Mouse (Mus musculus) bone marrow, adult 2 months (tissue): ENCODE measurements around the gene Plpp4. TPM values are rescaled to one million over a fixed set of nuclear protein-coding genes. Genes with fewer than 3 reads are reported as not detected.

Experiments used
- H3K27ac ChIP-seq: fragments of 200-500 bp; 2 replicates; pipeline ENCODE4 v1.5.1; 2012; ENCODE audit warnings: low read depth, mild to moderate bottlenecking, control low read depth, inconsistent platforms, low read length; ENCODE audit not compliant: control insufficient read depth, poor library complexity, insufficient read depth
- H3K4me1 ChIP-seq: fragments of 200-500 bp; 2 replicates; pipeline ENCODE4 v1.6.1; 2011; ENCODE audit warnings: low read length; ENCODE audit not compliant: control insufficient read depth, insufficient read depth
- H3K4me3 ChIP-seq: fragments of 200-500 bp; replicated peaks from 2 replicates; pipeline ENCODE3; 2011; ENCODE audit warnings: mild to moderate bottlenecking, low read depth, low read length, control low read depth; ENCODE audit not compliant: control insufficient read depth
- CTCF ChIP-seq: fragments of 200-500 bp; IDR thresholded peaks from 2 replicates; pipeline ENCODE4 v1.5.1; 2011; ENCODE audit warnings: low read length, control low read depth; ENCODE audit not compliant: control insufficient read depth, insufficient read depth
- POLR2A ChIP-seq: fragments of 200-500 bp; IDR thresholded peaks from 2 replicates; pipeline ENCODE4 v1.6.1; 2011; ENCODE audit warnings: low read depth, mild to moderate bottlenecking, control low read depth, low read length, borderline replicate concordance; ENCODE audit not compliant: control insufficient read depth
- WGBS: fragments of 180-500 bp; shearing (Covaris S2); methylation state at CpG from one replicate; pipeline ENCODE4 v1.1.7; 2018; 5-methylcytosine and 5-hydroxymethylcytosine counted together
- polyA plus RNA-seq: library from polyadenylated mRNA; stranded (reverse); fragments of >200 nt; gene quantifications from 2 replicates; pipeline ENCODE4 v1.2.4, GENCODE M21; 2011; ENCODE audit warnings: low replicate concordance; ENCODE audit not compliant: missing spikeins, insufficient read depth, insufficient read length

Gene Plpp4
- polyA plus RNA-seq, 1 experiment, result not detected

GRCm38 (mm10) chr7:129312521-129312920 is 55.7 kb downstream of the Plpp4 start:
- Histone ChIP-seq H3K27ac (no peak overlapping the region), H3K4me1 (no peaks in the 10 kb centered on the region), H3K4me3 (no peak overlapping the region)
- 63% methylated on average over 6 of the region's 6 CpGs for WGBS
- TF ChIP-seq CTCF (no peak), POLR2A (no peak)

- H3K27ac ChIP-seq, result no peak overlapping the region
- no peaks in the 10 kb centered on the region for H3K4me1 ChIP-seq
- 83% methylated on average over 2 of the region's 2 CpGs for WGBS
- TF ChIP-seq POLR2A (no peak), CTCF (no peak)
- no peak overlapping the region for H3K4me3 ChIP-seq
Observed at GRCm38 (mm10) chr7:129313969-129314368, 57.1 kb downstream of the Plpp4 start.

GRCm38 (mm10) chr7:129340096-129340495 is 83.3 kb downstream of the Plpp4 start:
- no peaks in the 10 kb centered on the region for H3K4me1 ChIP-seq
- WGBS, result 92% methylated on average over 3 of the region's 3 CpGs
- no peak overlapping the region for H3K27ac ChIP-seq
- TF ChIP-seq CTCF, result no peak
- no peak for TF ChIP-seq POLR2A
- H3K4me3 ChIP-seq, result no peak overlapping the region

GRCm38 (mm10) chr7:129355561-129355960 is 98.7 kb downstream of the Plpp4 start:
- no peak for TF ChIP-seq CTCF
- no peak overlapping the region for H3K27ac ChIP-seq
- WGBS, result 76% methylated on average over 2 of the region's 2 CpGs
- no peak overlapping the region for H3K4me3 ChIP-seq
- no peaks in the 10 kb centered on the region for H3K4me1 ChIP-seq

- Histone ChIP-seq H3K4me3 (no peak overlapping the region), H3K27ac (no peak overlapping the region), H3K4me1 (no peaks in the 10 kb centered on the region)
- TF ChIP-seq CTCF, result no peak
- WGBS, result 78% methylated on average over 1 of the region's 1 CpGs
Observed at GRCm38 (mm10) chr7:129375306-129375705, 118.5 kb downstream of the Plpp4 start.

GRCm38 (mm10) chr7:129385149-129385548 is 128.3 kb downstream of the Plpp4 start:
- Histone ChIP-seq H3K27ac (no peak overlapping the region), H3K4me3 (no peak overlapping the region), H3K4me1 (no peaks in the 10 kb centered on the region)
- 44% methylated on average over 3 of the region's 3 CpGs for WGBS
- no peak for TF ChIP-seq CTCF
- TF ChIP-seq POLR2A, result no peak

- Histone ChIP-seq H3K4me3 (no peak overlapping the region), H3K27ac (no peak overlapping the region), H3K4me1 (no peaks in the 10 kb centered on the region)
- TF ChIP-seq CTCF, result no peak
- TF ChIP-seq POLR2A, result no peak
- 81% methylated on average over 11 of the region's 11 CpGs for WGBS
Observed at GRCm38 (mm10) chr7:129392835-129393489, 136.1 kb downstream of the Plpp4 start.

- no peak for TF ChIP-seq CTCF
- TF ChIP-seq POLR2A, result no peak
- Histone ChIP-seq H3K4me3 (no peak overlapping the region), H3K27ac (no peak overlapping the region), H3K4me1 (no peaks in the 10 kb centered on the region)
- WGBS, result 68% methylated on average over 5 of the region's 5 CpGs
Observed at GRCm38 (mm10) chr7:129396561-129396960, 139.7 kb downstream of the Plpp4 start.

- WGBS, result 86% methylated on average over 7 of the region's 7 CpGs
- Histone ChIP-seq H3K4me3 (no peak overlapping the region), H3K27ac (no peak overlapping the region), H3K4me1 (no peaks in the 10 kb centered on the region)
- TF ChIP-seq POLR2A (no peak), CTCF (no peak)
Observed at GRCm38 (mm10) chr7:129399071-129399470, 142.2 kb downstream of the Plpp4 start.
